Mouse (Mus musculus) Muller cell, postnatal 12 days (primary cell): ENCODE results near the gene Chchd10.
"Not testable (repeated sequence)": the region's sequence is repeated elsewhere in the genome, so short reads cannot be mapped to it uniquely, and the experiment has no call there.

Source experiments
- DNase-seq: peaks from one replicate; pipeline ENCODE4 v3.0.0-alpha.2; 2015; ENCODE audit errors: inconsistent ontology term

The Chchd10 gene

DNA sequence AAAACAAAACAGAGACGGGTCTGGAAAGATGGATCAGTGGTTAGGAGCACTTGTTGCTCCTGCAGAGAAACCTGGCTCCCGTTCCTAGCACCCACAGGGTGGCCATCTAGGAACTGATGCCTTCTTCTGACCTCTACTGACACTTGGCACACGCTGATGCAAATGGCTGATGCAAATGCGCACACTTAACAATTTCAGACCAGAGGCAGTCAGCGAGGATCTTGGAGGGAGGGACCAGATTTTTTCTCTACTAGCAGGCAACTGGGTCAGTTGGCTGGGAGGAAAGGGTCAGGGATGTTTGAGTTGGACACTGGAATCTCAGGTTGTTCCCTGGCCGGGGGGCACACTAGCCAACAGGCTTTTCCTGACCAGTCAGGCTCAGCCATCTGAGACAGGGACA, at the start of gene Chchd10:
Gene Chchd10, plus strand, starts transcription at position 240 of the 400 bp plus-strand sequence.
- DNase-seq = no peak

DNA sequence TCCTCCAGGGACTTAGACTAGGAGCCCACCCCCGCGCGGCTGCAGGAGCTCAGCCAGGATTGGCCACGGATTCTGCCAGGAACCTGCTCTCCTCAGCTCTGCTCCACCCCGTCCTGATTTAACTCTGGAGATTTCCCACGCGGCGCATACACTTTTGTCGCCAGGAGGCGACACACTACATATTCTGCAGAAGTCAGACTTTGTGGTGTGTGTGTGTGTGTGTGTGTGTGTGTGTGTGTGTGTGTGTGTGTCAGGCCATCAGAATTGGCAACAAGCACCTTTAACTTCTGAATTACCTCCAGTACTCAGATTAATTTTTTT, 49.7 kb upstream of the Chchd10 start:
- peak; percentile 85 for DNase-seq

DNA sequence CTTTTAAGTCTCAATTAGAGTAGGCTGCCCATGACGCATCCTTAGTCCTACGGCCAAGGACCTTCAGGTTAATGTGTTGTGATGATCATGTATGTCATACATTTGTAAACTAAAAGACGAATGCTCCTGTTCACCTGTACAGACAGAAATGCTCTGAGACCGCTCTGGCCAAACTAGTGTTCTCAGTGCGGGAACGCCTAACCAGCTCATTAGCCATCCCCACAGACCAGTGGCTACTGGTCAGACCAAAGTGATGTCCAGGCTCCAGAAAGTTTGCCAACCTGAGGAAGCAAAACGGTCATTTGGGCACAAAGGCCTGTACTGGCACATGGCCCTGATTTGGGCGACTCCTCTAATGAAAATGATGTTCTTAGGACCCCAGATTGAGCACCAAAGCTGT, 48.2 kb upstream of the Chchd10 start:
- no peak for DNase-seq

DNA sequence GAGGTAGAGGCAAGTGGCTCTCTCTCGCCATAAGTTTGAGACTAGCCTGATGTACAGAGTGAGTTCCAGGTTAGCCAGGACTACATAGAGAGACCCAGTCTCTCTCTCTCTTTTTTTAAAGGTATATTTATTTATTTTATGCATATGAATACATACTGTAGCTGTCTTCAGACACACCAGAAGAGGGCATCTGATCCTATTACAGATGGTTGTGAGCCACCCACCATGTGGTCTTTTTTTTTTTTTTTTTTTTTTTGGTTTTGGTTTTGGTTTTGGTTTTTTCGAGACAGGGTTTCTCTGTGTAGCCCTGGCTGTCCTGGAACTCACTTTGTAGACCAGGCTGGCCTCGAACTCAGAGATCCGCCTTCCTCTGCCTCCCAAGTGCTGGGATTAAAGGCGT, 45.4 kb upstream of the Chchd10 start:
- not testable (repeated sequence) for DNase-seq

DNA sequence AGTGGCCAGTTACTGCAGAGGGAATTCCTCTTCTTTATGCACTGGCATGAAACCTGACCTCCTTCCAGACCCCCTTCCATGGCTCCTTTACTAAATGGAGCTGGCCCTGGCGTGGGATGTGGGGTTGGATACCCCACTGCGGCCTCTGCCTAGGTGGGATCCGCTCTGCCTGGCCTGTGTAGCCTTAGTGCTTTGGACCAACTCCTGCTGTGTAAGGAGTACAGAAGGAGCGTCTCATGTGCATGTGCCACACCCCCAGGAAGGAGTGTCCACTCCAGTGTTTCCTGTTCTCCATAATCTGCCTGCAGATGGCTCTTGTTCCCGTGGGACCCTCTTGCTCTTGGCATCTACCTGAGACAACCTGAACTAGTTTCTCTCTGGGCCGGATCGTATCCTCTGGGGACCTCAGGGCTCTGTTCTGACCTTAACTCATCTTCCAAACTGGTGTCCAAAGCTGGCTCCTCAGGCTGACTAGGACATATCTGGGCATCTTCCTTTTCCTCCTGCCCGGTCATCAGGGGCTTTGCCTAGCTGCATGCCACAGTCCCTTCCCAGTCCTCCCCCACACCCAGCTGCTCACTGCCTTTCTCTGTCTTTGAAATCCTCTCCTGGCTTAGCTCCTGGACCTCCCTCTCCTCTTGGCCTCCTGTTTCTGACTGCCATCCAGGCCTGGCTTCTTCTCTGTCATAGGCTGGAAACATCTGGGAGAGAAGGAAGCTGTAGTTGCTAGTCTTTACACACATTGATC, 43.4 kb upstream of the Chchd10 start:
- no peak for DNase-seq

DNA sequence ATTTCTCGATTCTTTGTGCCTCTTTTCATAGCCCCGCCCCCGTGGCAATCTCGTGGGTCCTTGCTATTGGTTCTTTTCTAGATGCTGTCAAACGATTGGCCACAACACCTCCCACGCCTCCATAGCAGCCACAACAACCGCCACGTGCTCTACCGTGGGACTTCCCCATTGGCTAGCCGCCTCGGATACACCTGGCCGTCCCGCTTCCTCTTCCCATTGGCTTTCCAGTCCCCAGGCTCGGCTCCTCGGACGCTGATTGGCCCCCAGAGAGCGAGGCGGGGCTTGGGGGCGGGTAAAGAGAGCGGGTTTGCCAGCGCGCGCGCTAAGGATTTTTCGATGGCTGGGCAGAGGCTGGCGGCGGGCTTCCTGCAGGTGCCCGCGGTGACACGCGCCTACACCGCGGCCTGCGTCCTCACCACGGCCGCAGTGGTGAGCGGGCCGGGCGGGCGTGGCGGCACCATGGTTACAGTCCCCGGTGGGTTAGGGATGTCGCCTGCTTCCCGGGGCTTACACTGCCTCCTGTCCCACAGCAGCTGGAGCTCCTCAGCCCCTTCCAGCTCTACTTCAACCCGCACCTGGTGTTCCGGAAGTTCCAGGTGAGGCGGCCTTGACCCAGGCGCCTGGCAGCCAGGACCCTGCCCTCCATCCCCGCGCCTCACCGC, 39.7 kb upstream of the Chchd10 start, which contains the start of gene Derl3:
Gene Derl3, plus strand, starts transcription at position 325 of the 662 bp plus-strand sequence.
- peak; percentile 98 for DNase-seq

DNA sequence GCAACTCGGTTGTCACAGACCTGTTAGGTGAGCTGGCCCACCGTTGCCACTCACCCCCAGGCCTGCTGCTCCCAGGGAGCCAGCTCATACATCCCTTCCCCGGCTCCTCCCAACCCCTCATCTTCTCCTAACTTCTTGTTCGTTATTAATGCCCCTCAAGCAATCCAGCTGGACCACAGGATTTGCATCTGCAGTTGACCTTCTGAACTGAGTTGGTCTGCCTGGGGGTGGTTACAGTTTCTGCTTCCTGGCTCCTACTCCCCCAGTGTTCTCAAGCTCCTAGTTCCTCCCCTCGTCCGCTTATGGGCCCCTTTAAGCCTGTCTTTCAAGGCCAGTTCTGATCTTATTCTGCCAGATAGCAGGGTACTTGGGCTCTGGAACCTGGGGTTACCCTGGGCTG, 38.3 kb upstream of the Chchd10 start:
- DNase-seq = no peak

DNA sequence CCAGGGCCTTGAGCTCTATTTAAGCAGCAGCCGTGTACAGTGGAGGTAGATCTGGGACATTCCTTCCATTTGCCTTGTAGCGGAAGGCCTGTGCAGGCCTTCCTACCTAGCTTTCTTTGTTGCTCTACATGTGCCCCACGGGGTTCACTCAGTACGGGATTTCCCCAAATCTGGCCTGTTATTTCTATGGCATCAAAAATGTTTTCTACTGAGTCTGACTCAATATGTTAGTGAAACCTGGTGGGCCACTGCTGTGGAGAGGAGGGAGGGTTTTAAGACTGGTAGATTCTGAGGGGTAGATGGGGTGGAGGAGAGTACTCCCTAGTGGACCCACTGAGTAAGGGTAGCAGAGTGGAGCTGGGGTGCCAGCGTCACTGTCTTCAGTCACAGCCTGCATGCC, 37.2 kb upstream of the Chchd10 start:
- DNase-seq = no peak

DNA sequence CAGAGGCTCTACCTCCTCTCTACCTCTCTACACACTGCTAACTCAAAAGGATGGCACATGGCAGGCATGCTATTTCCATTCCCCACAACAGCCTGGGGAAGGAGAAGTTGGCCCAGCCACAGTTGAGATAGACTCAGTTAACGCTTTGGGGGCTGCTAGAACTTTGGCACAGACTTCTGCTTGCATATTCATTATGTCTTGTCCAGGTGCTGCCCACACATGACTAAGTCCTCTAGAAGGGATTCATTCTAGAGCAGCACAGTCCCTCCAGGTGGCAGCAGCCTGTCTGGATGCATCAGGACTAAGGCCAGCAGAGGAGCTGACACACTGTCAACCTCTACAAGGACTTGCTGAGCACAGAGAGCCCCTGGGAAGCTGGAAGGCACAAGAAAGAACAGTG, 36.7 kb upstream of the Chchd10 start:
- DNase-seq = no peak

DNA sequence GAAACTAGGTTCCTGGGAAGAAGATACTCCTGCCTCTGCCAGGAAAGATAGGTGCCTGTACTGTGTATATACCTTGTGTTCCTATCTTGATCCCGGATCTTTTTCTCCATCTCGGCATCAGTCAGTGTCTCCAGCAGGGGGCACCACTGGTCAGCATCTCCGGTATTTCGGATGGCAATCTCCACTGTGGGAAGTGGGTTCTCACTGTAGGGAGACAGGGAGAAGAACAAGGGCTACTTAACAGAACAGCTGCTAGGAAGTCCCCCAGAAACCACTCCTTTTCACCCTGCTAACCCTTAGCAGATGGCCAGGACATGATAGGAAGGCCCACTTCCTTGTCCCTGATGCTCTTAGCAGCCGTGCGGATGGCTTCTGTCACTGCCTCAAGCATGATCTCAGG, 35.6 kb upstream of the Chchd10 start:
- no peak for DNase-seq

DNA sequence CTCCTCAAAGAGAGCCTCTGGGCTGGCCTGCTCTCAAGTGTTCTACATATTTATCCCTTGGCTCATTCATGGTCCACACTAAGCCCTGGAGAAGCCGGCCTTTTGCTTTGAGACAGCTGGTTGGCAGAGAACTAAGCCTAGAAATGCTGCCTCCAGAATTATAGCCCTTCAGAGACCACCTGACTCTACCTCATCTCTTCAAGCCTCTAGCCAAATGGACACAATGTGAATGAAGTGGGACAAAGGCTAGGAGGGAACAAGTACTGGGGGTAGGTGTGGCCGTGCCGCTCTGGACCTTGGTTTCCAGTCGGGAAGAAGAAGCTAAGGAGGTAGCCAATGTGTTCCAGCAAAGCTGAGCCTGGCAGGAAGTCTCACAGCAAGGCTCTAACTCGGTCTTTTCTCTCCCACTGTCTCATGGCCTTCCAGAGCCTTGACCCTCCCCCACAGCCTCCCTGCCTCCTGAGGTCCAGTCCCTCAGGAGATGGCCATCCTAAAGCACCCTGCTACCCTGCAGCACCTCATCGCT, 34.8 kb upstream of the Chchd10 start:
- no peak for DNase-seq

DNA sequence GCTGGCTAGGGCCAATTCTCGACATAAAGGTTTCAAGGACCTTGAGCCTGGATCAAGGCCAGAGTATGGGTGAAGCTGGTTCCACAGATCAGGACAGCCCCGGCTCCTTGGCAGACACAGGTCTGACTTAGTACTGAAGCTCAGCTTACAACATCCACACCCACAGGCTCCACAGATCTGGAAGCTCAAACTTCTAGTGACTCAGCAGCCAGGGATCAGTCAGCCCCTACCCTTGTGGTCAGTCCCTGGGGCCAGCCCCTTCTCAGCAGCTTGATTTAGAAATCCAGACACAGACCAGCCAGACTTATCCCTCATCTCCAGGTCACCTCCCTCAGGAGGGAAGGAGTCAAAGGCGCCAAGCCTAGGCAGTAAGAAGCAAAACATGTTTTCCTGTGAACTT, 34.1 kb upstream of the Chchd10 start:
- peak; percentile 85 for DNase-seq

DNA sequence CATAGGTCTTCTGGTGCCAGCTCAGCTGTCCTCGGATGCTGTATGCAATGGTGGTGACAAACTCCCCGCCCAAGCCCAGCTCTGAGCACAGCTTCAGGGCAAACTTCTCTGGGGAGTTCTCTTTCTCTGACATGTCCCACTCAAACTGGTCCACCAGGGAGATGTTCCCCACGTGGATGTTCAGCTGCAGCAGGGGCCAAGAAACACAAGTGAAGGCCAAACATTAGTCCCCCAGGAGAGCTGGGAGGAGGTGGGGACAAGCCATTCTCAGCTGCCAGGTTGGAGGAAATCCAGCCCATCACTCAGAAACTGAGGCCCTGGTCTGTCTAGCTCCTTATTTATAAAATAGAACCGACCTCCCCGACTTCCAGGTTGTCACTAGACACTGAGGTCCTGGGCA, 28.5 kb upstream of the Chchd10 start:
- no peak for DNase-seq

DNA sequence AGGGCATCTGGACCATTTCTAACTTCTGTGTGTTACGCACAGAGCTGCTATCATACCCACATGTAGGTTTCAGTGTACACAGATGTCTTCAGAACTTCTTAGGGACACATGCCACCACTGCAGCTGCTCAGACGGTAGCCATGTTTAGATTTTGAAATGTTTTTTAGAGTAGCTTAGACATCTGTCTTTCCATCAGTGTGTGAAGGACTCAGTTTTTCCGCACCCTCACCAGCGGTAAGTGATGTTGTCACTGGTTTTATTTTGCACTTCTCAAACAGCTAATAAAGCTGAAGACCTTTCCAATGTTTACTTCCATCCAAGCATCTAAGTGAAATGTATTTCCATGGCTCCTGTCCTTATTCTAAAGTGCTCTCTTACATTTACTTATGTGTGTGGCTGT, 26.0 kb upstream of the Chchd10 start:
- no peak for DNase-seq

DNA sequence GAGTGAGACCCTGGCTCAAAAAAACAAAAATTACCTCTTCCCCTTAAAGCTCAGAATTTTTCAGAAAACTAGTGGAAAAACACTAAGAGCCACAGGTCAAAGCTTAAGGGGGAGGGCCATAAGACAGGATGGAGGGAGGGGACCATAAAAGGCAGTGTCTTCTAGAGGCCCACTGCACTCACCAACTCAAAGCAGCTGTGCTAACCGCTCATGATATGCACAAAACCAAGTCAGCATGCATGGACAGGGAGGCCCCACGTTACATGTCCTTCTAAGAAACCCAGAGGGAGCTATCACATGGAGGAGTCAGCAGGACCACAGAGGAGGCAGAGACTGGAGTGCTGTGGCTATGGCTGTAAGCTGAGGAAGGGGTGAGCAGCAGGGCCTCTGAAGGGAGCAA, 22.2 kb upstream of the Chchd10 start:
- DNase-seq = no peak

DNA sequence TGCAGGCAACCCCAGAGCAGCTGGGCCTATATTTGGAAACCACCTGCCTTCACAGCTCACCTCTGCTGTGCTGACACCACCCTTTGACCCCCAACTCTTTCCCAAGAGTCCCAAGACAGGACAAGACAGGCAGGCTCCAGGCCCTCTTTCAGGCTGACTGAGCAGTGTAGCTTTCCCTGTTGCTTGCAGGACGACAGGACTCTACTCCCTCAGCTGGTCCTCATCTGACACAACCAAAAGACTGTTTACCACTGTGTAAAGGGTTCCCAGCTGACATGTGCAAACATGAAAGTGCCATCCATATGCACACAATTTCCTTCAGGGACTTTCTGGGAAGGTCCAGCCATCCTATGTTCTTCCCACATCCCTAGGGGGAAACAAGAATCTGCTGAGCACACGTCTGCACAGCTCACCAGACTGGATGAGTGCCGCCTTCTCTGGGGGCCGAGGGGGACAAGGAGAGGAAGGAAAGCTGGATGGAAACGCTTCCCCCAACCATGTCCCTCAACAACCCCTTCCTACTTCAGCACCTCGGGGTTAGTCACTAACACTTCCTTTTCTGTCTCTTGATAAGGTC, 19.8 kb upstream of the Chchd10 start:
- DNase-seq = no peak

DNA sequence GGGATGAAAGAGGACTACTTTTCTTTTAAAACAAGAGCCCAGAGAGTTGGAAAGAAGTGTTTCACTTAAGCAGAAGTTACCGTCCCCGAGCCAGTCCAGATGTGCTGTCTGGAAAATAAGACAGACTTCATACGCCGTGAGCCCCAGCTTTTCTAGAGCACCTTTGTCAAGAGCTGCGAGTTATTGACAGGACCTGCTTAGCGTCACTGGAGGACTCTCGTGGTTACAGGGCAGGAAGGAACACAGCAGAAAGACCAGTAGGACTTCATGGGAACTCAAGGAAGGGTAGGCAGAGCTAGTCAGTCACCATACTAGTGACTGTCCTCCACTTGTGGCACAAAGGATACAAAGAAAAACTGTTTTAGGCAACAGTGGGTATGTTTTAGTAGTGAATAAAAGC, 17.4 kb upstream of the Chchd10 start:
- no peak for DNase-seq

DNA sequence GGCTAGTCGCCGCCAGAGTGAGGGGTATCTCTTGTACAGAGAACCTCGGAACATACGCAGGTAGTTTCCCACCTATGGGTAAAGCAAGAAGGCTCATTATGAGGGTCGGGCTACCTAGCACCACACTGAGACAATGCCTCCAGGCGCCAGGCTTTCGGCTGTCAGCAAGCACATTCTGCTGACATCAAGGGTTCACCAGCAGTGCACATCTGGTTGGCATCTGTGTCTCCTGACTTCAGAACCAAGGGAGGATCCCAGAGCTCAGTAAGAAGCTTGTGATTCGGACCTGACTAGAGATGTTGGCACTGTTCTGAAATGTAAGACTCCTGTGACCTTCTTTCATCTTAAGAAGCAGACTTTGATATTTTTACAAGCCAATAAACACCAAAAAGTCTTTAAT, 16.1 kb upstream of the Chchd10 start:
- DNase-seq = no peak

DNA sequence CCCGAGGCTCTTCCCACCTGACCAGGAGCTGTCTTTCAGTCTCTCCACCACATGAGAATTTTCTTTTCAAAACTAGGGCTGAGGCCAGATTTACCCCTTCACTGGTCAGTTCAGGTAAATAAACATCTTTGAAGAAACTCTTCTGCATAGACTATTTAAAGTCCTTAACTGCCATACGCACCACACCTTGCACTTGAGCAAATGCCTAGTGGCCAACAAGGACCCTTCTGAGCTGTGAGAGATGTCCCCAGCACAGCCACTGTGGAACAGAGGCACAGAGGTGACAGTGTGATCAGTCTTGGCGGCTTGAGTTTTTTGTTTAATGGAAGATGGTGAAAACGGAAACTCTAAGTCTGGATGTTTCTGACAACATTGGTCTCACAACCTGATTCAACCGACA, 13.9 kb upstream of the Chchd10 start:
- DNase-seq = no peak

DNA sequence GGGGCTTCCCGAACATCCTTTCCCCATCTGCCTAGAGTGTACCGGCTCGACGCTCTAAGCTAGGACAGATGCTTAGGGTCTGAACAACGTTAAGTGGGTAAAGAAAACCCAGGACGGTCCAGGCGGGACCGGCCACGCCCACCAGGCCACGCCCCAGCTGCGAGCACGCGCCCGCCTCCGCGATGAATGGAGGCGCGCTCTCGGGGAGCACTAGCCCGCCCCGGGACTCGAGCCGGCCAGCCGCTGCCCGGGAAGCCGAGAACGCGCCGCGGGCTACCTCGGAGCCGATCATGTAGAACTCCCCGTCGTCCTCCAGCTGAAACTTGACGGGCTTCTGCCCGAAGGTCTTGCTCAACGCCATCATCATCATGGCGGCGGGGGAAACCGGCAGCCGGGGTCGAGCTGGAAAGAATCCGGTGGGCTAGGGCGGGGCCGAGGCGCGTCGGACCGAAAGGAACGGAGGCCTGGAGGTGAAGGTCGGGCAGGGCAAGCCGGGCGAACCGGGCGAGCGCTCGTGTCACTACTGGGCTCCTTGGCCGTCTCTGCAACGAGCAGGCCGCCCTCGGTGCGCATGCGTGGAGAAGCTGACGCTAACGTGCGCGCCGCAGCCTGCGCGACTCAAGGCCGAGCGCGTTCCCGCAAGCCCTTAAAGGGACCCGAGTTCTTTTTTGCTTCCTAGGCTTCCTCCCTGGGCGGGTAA, 11.8 kb upstream of the Chchd10 start, which contains the start of gene Smarcb1:
Gene Smarcb1, minus strand, starts transcription at position 592 of the 700 bp plus-strand sequence.
- DNase-seq = peak; percentile 93

DNA sequence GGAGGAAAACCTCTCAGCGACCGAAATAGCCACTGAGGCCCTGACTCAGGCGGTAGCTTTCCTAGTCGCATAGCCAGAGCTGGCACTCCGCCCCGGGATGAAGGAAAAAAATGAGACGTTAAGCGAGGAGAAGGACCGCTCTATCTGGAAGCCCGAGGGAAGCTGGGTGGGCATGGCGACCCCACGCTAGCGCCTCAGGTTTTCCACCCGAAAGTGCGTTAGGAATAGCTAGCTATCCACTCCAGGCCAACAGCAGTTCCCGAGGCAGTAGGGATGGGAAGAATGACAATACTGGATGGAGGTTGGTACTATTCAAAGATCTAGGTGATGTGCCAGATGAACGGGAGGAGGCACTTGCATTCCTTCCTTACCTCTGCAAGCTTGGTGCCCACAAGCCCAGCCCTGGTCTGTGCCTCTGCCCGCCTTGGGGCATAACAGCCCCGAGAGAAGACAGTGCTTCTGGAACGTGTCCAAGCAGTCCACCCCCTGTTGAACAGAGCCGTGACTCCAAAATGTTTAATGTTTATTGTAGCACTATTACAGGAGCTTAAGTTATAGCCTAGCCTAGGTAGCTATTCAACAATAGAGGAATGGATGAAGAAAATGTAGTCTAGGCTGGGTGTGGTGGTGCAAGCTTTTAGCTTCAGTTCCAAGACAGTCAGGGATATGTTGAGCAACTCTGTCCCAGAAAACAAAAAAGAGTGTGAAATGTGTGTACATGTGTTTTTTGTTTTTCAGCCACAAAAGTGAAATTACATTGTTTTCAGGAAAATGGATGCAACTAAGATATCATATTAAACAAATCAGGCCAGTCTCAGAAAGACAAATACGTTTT, 11.0 kb upstream of the Chchd10 start:
- no peak for DNase-seq
